Mouse (Mus musculus) thymus, postnatal 10 days (tissue): ENCODE measurements at regions not wholly inside any gene's neighbourhood (a gene's known extent, or its start where the extent isn't known, plus 50 kb on each side); places are given as distances from the start of the nearest gene placed in this dataset.
"Not testable (repeated sequence)": the region's sequence is repeated elsewhere in the genome, so short reads cannot be mapped to it uniquely, and the experiment has no call there.

Experiments used
- DNase-seq, 2 experiments: peaks; one replicate each; pipeline ENCODE4 v3.0.0; 2021; ENCODE audit warnings: low spot score in 2 of 2

DNA sequence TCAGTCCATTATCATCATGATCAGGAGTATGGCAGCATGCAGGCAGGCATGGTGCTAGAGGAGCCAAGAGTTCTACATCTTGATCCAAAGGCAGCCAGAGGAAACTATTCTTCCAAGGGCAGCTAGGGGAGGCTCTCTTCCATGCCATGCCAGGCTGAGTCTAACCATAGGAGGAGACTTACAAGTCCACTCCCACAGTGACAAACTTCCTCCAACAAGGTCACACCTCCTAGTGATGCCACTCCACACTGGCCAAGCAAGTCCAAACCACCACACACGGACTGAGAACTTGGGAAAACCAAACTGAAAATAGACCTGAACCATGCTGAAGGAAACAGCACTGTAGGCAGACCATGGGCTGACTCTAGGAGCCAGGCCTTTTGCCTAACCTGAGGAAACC is 197.4 kb downstream of the Prex1 start:
- no peak for DNase-seq

DNA sequence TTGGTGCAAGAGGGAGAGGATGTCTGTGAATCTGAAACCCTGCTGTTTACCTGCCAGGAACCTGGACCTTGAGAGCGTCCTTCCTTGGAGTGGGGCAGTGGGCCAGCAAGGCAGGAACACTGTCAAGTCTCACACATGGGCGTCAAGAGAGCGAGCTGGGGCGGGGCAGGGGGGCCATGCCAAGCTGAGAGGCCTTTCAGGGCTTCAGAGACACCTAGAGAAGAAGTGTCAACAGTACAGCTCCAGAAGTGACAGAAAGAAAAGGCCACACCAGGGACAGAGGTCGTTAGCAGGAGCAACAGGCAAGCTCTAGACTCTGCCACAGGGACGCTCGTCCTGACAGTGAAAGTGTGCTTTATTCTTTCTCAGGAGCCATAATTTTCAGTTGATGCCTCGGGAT is 199.0 kb downstream of the Prex1 start:
- no peak for DNase-seq

DNA sequence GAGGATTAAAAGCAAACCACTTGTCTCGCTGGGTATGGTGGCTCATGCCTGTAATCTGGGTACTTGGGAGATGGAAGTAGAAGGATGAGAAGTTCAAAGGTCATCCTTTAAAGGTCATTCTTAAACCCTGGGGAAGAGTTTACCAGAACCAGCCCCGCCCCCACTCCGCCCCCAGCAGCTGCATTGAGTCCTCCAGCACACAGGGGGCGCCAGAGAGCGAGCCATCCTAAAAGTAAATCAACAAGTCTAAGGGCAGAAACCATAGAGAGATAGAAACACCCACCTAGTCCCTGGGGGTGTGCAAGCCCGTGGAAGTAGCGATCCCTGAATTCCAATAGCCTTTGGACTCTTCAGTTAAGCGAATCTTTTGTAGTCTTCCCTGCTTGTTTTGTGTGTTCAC is 201.1 kb downstream of the Prex1 start:
- no peak for DNase-seq

DNA sequence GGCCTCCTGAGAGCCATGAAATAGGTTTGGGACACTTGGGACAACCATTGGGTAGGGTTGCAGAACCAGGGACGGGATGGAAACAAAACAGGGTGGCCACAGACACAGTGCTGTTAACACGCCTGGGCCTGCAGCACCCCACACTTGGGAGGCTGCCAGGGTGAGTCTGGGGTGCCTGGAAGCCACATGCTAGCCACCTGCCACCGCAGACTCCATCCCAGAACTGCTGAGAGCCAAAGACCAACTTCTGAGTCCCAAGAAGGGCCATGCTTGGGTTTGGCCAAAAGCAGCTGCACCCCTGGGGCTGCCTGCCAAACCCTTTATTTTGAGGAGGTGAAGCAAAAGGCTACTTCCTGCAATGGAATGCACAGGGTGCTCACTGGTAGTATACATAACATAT is 202.2 kb downstream of the Prex1 start:
- DNase-seq, result not testable (repeated sequence)

DNA sequence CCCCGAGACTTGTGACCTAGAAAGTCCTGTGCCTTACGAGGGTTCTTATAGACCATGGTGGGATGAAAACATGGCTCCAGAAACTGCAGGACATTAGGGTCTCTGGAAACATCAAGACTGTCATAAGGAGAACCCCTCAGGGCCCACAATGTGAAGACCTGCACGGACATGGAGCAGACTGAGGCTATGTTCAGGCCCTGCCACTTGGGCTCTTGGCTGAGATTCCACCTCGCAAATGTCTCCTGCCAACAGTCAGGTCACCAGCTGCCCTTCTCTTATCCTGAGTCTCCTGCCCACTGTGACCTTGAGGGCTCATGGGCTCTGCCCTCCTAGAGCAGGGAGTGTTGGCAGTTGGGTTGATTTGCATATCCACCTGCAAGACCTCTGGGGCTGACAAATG is 202.9 kb downstream of the Prex1 start:
- DNase-seq, result no peak

DNA sequence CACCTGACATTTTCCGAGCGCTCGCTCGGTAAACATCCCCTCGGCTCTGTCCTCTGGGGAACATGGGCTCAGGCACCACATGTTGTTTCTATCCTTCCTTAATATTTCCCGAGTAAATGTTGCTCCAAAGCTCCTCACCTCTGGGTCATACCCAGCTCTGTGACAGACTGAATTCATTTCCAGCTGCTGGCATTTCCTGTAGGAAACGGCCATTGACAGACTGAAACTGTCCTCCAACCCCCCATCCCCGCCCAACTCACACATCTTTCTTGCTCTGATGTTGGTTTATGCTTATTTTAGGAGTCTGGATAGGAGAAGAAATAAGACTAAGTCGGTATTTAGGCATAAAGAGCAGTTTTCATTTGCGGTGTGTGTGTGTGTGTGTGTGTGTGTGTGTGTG is 204.0 kb downstream of the Prex1 start:
- DNase-seq, result no peak

DNA sequence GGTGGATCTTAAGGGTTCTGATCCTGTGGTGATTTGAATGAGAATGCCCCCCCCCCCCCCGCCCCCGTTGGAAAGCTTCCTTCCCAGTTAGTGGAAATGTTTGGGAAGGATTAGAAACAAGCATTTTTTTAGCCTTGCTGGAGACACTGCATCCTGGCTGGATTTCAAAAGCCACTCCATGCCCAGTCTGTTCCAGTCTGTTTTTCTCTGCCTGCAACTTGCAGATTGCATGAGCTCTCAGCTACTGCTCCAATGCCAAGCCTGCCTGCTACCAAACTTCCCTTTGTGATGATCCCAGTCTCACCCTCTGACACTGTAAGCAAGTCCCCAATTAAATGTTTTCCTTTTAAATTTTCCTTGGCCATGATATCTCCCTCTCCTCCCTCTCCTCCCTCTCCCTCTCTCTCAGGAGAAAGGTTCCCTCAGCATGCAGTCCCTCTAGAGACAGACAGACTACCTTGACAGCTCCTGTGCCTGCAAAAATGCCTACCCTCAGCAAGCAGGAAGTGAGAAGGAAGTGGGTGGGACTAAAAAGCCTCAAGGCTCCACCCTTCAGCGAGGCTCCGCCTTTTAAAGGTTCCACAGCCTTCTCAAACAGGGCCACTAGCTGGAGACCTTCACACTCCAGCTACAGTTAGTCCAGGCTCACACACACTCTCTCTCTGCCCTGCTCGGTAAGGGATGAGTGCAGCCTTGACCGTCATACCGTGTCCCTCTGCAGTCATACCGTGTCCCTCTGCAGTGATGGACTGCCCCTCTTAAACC is 204.8 kb downstream of the Prex1 start:
- DNase-seq, result no peak

DNA sequence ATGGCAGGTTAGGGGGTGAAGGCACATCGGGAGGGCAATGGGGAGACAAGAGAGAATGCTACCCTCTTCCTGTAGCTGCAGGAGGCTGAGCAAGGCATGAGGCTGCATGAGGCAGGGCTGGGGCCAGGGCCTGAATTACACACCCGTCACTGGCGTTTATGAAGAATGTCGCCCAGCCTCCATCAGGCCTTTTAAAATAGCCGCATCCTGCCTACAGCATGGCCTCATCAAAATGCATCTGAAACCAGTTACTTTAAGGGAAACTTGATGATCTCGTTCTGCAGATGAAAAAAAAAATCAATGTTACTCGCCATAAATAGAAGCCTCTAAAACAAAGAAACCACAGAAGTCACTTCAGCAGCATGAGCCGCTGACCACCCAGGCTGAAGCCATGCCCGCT is 208.3 kb downstream of the Prex1 start:
- no peak for DNase-seq

DNA sequence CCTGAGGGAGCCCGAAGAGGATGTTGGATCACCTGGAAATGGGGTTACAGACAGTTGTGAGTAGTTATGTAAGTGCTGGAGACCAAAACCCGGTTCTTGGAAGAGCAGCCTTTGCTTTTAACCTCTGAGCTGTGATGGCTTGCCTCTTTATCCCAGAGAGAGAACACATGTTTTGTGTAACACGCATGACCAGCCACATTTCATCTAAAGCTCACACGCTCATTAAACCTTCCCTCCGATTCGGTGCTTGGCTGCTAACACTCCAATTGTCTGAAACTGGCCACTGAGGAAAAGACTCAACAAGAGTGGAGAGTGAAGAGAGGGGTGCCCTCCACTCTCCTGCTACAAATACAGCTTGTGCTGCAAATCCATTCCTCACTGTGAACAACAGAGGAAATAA is 210.0 kb downstream of the Prex1 start:
- no peak for DNase-seq

DNA sequence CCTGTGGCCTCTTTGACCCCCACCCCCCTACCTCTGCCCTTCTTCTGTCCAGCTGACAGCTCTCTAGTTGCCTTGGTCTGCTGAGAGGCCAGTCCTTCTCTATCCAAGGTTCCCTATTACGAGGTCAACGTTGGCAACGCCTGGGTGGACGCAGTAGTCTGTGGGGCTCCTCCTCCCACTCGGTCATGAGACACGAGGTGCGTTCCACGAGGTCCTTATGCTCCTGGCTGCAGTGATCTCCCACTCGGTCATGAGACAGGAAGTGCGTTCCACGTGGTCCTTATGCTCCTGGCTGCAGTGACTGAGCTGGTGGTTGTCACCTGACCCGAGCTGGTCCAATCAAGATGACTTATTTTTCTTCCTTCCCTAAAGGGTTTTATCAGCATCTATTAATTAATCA is 220.7 kb downstream of the Prex1 start:
- no peak for DNase-seq

DNA sequence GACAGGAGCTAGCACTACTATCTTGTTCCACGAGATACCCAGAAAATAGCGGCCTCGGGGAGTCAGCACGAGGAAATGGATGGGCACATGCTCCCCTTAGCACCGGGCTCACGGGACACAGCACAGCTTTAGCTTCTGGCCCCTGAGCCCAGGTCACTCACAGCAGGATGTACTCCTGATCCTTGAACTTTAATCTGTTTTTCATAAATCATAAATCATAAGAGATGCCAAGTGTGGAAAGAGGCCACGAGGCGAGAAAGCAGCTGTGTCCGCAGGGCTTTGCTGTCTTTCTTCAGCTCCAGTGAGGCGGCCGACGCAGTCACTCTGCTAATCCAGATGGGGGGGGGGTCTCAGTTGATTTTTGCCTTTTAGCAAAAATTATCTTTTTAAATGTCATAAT is 221.2 kb downstream of the Prex1 start:
- no peak for DNase-seq

DNA sequence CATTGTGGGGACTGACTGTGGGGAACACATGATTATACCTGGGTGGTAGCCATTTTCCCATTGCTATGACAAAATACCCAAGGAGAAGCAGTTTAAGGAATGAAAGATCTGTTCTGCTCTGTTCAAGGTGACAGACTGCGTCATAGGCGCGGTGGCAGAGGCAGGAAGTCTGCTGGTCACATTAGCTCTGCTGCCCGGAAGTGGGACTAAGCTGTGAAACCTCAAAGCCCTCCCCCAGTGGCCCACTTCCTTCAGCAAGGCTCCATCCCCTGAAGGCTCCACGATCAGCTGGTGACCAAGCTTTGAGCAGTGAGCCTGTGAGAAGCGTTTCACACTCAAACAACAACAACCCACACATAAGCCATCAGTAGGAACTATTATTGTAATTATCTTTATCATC is 221.8 kb downstream of the Prex1 start:
- no peak for DNase-seq

DNA sequence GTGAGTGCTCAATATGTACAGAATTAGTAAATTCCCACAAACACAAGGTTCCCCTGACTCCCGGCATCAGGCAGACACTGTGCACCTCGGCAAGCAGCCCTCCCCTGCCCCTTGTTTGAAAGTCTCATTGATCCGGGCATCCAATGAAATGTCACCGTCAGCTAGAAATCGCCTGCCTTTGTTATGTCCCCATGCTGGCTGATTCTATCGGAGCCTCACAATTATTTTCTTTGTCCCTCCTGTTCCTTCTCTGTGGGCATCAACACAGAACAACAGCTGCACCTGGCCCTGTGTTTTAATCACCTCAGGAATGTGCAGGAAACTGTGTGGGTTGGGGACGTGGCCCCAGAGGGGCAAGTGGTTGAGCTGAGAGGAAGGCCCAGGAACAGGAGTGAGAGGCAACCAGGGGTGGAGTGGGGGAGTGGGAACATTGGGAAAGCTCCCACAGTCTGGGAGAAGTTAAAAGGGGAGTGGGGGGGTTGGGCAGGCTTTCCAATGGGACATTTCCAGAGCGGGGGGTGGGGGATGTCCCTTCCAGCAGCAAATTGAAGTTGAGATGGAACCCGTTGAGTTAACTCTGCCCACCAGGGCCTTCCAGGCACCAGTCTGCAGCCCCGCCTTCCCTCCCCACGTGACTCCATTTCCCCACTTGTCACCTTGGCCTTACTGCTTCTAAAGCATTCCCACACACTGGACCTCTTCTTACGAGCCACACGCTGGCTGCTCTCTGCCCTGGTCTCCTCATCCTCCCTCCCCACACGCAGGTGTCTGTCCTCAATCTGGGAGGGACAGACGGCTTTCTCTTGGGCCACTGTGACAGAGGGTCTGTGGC is 224.4 kb downstream of the Prex1 start:
- no peak for DNase-seq

DNA sequence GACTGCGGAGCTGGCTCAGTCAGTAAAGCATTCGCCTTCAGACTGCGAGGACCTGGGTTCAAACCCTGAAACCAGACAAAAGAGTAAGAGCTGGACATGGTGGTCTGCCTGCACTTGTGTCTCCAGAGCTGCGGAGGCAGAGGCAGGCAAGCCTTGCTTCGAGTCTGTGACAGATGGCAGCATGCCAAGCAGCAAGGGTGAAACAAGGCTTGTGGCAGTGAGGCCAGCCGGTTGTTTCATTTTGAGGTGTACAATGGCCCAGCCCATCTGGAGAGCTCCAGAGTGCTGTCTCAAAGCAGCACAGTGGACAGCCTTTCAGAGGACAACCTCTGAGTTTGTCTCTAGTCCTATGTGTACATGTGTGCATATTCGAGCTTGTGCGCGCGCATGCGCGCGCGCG is 225.9 kb downstream of the Prex1 start:
- no peak for DNase-seq

DNA sequence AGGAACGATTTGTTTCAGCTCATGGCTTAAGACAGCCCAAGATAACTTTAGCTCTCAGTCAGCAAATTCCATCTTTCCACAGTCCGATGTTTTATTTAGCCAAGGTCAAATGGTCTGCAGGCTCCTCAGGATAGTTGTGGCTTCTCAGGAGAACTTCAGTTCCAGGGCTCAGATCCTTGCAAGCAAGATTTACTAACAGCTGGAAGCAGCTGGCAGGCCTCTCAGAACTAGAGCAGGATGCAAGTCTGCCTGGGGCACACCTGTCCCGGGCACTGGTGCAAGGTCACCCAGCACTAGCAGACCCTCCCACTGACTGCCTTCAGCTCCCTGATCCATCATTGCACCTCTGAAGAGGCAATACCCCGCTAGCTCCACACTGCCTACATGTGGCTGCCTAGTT is 227.8 kb downstream of the Prex1 start:
- no peak for DNase-seq

DNA sequence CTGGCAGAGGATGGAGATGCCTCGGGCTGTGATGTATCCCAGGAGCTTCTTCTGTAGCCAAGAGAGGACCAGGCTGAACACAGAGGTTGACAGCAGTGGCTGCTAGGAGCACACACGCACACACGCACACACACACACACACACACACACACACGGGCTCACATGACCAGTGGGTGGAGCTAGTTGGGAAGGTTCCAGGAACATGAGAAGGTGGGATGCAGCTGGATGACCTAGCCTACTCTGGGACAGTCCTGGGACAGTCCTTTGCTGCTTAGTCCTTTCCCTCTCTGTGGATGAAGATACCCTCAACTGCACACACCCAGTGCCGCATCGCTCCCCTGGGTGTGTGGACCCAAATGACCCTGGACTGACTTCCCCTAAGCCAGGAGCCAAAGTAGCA is 228.3 kb downstream of the Prex1 start:
- no peak for DNase-seq

DNA sequence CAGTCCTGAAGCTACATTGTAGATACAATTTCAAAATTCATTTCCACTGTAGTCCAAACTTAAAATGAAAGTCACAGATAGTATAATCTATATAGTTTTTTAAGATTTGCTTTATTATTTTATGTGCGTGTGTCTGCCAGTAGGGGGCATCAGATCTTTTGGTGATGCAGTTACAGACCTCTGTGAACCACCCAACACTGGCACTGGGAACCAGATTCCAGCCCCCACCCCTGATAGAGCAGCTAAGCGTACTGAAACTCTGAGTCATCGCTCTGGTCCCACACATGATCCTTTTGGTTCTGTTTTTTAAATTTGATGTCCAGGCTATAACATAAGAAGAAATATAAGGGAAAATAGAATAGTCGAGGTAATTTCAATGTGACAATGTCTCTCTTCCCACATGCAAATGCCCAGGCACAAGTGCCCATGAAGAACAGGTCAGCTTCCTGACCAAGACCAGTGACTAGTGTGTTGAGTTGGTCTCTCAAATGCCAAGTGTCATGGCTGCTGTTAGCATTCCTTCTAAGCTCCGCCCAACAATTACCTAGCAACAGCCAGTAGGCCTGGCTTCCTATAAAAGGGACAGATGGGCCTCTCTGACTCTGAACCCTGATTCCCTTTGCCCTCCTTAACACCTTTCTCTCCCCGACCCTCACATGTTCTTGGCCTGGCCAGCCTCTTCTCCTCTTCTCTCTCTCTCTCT is 229.9 kb downstream of the Prex1 start:
- DNase-seq, result peak in 1 of 2 experiments; percentile 18

DNA sequence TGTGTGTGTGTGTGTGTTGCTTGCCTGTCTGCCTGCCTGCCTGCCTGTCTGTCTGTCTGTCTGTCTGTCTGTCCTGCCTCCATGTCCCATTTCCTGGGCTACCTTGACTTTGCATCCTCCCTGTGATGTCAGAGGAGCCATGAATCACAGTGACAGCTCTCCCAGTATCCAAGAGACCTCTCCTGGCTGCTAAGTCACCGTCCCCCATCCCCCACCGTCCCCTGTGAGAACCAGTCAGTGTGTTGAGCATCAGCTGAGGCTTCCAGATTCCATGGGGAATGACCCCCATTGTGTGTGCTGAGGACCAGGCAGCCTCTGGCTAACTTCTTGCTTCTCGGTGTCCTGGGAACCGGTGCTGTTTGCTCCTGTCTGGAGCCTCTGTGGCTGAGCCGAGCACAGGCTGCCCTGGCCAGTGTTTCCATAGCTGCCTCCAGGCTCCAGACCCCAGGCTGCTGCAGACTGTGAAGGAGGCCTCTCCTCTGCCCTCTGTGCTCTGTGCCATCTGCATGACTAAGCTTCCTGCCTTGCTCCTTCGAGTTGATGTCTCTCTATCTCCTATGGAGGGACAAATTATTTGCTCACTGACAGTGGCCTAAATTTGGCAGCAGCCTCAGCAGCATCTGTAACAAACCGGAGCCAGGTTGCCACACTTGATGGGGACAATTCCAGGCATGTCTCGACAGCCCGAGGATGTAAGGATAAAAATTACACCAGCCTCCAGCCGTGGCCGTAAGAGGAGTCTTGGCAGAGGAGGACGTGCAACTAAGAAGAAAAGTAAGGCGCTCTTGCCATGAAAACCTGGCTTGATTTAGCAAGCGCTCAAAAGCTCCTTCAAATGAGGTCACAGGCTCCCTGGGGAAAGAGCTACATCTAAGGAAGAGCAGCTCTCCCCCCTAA is 230.7 kb downstream of the Prex1 start:
- no peak for DNase-seq

DNA sequence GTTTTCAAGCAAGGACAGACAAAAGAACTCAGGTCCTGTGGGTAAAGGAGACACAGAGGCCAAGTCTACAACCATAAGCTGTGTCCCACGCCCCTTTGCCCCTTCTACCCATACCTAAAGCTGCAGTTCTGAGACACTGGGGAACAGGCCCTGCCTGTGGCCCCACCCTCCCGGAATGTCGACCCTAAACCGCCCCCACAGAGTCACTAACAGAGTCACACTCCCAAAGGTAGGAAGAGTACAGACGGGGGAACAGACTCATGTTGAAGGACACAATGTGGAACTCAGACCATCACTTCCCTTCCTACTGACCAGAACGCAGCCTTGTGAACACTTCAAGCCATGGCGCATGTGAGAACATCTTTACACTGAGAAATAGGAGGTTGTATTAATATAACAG is 231.9 kb downstream of the Prex1 start:
- no peak for DNase-seq

DNA sequence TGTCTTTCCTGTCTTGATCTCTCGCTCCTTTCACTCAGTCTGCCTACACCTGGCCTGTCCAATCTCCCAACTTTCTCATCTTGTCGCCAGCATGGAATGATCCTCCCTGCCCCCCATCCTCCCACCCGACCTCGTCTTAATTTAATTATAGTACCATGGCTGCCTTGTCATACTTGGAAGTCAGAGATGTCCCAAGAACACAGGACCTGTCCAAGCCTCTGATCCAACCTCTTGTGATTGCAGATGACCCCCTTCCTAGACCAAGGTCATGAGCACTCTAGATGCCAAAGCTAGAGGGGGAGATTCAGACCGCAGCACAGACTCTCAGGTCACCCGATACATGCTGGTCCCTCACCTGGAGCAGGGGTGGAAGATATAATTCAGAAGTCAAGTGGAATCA is 232.3 kb downstream of the Prex1 start:
- no peak for DNase-seq

DNA sequence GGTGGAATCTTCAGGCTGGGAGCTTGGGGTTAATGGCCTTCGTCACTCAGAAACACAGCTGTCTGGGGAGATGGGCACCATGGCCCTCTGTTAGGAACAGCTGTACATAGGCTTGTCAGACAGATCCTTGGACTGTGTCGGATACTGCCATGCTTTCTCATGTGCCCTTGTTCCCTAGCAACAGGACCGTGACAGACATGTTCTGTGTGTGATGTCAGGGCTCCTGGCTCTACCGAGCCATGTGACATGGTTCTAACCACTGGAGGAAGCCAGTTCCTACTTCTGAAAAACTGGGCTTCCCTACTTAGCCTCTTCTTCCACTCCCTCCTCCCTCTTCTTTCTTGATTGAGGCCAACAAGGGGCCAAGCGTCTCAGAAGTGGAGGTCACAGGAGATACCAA is 232.7 kb downstream of the Prex1 start:
- no peak for DNase-seq

DNA sequence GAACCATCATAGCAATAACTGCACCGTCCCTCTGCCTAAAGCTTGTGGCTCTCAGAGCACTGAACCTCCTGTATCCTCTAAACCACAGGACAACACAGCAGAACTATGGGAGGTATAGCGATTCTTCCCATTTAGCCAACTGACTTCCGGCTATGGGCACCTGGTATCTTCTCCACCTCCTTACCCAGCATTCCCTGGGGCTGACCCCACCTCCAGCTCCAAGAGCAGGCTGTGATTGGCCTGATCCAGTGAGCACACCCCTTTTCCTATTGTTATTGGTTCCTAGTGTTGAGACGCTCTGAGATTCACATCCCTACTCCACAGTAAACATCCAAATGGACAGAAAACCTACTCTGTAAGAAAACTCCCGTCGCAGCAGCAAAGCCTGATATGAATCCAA is 236.7 kb downstream of the Prex1 start:
- no peak for DNase-seq
